Mouse (Mus musculus) testis, adult 2 months (tissue): ENCODE results near the gene Pitpna.

Experiments
- CTCF ChIP-seq: fragments of 200-500 bp; IDR thresholded peaks from 2 replicates; pipeline ENCODE4 v1.5.1; 2012; ENCODE audit warnings: low read depth, mild to moderate bottlenecking, inconsistent platforms, low read length, moderate library complexity; ENCODE audit not compliant: control insufficient read depth, insufficient read depth, insufficient replicate concordance
- POLR2A ChIP-seq: fragments of 200-500 bp; IDR thresholded peaks from 2 replicates; pipeline ENCODE4 v1.6.1; 2012; ENCODE audit warnings: low read depth, mild to moderate bottlenecking, inconsistent platforms, low read length, moderate library complexity; ENCODE audit not compliant: control insufficient read depth

GRCm38 (mm10) chr11:75677881-75678746 is 90.2 kb downstream of the Pitpna start:
- TF ChIP-seq POLR2A (no peak), CTCF (no peak)
